Mouse (Mus musculus) hindbrain, embryonic 16.5 days (tissue): ENCODE data around the gene Ehd1. TPM values are rescaled to one million over a fixed set of nuclear protein-coding genes. Genes with fewer than 3 reads are reported as not detected.

Experiments
- ATAC-seq: fragments of 200-750 bp; cut with Nextera tagmentation; 2 replicates; pipeline ENCODE4 v1.8.0; 2017; ENCODE audit warnings: moderate TSS enrichment, moderate library complexity
- H3K27ac ChIP-seq: fragments of 300-500 bp; sonication (generic); 2 replicates; pipeline ENCODE4 v1.5.1; 2014; ENCODE audit warnings: low read depth, mild to moderate bottlenecking, control low read depth, low read length, moderate library complexity
- H3K27me3 ChIP-seq: fragments of 300-500 bp; sonication (generic); replicated peaks from 2 replicates; pipeline ENCODE4 v1.6.1; 2014; ENCODE audit warnings: low read length; ENCODE audit not compliant: control insufficient read depth, insufficient read depth
- H3K36me3 ChIP-seq: fragments of 300-500 bp; sonication (generic); 2 replicates; pipeline ENCODE4 v1.6.1; 2014; ENCODE audit warnings: mild to moderate bottlenecking, low read length, moderate library complexity, mixed read lengths; ENCODE audit not compliant: control insufficient read depth, insufficient read depth
- H3K4me1 ChIP-seq: fragments of 300-500 bp; sonication (generic); 2 replicates; pipeline ENCODE4 v1.6.1; 2014; ENCODE audit warnings: low read depth, low read length; ENCODE audit not compliant: control insufficient read depth, insufficient read depth
- H3K4me2 ChIP-seq: fragments of 300-500 bp; sonication (generic); 2 replicates; pipeline ENCODE4 v1.6.1; 2014; ENCODE audit warnings: mild to moderate bottlenecking, low read length, control low read depth, moderate library complexity
- H3K4me3 ChIP-seq: fragments of 300-500 bp; sonication (generic); 2 replicates; pipeline ENCODE4 v1.5.1; 2014; ENCODE audit warnings: mild to moderate bottlenecking, low read length, control low read depth, moderate library complexity
- H3K9ac ChIP-seq: fragments of 300-500 bp; sonication (generic); 2 replicates; pipeline ENCODE4 v1.6.1; 2014; ENCODE audit warnings: low read depth, mild to moderate bottlenecking, control low read depth, low read length, moderate library complexity
- H3K9me3 ChIP-seq: fragments of 300-500 bp; sonication (generic); 2 replicates; pipeline ENCODE4 v1.6.1; 2014; ENCODE audit warnings: mild to moderate bottlenecking, low read length, moderate library complexity; ENCODE audit not compliant: control insufficient read depth
- WGBS: fragments of 180-500 bp; shearing (Covaris S2); extraction: QIAGEN DNeasy Blood & Tissue Kit; methylation state at CpG from one replicate; pipeline ENCODE4 v1.1.7; 2014; 5-methylcytosine and 5-hydroxymethylcytosine counted together
- polyA plus RNA-seq: library from polyadenylated mRNA; unstranded; fragments of >200 nt; fragmentation: Nextera tagmentation; extraction: Ambion mirVana; gene quantifications from 2 replicates; pipeline ENCODE4 v1.2.1, GENCODE M21; 2015

Ehd1 gene
- polyA plus RNA-seq, 1 experiment from 2014 or later = 105 TPM

DNA sequence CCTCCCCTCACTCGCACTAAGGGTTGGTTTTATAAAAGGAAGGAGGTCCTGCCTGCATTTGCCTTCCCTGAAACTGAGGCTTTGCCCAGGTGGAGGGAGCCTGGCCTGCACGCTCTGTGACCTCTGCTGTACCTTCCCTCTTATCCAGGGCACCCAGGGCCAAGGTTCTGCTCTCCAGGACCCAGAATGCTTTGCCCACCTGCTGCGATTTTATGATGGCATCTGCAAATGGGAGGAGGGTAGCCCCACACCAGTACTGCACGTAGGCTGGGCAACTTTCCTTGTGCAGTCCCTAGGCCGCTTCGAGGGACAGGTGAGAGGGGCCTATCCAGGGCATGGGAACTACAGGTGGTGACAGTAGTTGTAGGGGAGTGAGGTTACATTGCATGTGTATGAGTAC lies 62.7 kb downstream of the Ehd1 start:
- no peaks in the 10 kb centered on the region for H3K27me3 ChIP-seq
- no peak for ATAC-seq
- no peak overlapping the region for H3K4me3 ChIP-seq
- H3K9me3 ChIP-seq = no peaks in the 10 kb centered on the region
- no peak overlapping the region for H3K4me2 ChIP-seq
- WGBS = 96% methylated on average over 6 of the region's 6 CpGs
- H3K27ac ChIP-seq = no peak overlapping the region
- peaks cover 45% of the 10 kb centered on the region for H3K36me3 ChIP-seq
- no peak overlapping the region for H3K9ac ChIP-seq
- H3K4me1 ChIP-seq = peaks cover 33% of the 10 kb centered on the region

DNA sequence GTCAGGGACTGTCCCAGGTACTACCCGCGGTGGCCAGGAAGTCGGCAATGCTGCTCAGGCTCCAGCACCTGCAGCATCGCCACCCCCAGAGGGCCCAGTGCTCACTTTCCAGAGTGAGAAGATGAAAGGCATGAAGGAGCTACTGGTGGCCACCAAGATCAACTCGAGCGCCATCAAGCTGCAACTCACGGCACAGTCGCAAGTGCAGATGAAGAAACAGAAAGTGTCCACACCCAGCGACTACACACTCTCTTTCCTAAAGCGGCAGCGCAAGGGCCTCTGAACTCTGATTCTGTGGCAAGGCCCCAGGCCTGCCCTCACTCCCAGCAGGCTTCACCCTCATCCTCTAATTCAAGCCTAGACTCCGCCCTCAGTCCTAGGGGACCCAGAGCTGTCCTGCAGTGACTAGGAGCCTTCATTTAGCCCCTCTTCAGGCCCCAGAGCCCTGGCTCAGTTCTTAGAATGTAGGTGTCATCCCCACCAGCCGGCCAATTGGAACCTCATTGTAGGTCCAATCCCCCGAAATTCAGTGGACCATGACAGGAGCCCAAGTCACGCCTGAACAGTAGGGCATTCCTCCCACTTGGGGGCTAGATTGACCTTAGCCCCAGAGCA lies 63.5 kb downstream of the Ehd1 start:
- Histone ChIP-seq H3K27ac (peak overlapping the region; percentile 20; the same call in 1 of the 2 replicates), H3K4me2 (no peak overlapping the region; the same call in 1 of the 2 replicates), H3K4me3 (0 out of 2 replicates have a peak overlapping the region, but pooled peaks have one; percentile 63), H3K4me1 (peaks cover 29% of the 10 kb centered on the region), H3K27me3 (no peaks in the 10 kb centered on the region), H3K9ac (no peak overlapping the region), H3K36me3 (peaks cover 48% of the 10 kb centered on the region), H3K9me3 (no peaks in the 10 kb centered on the region)
- 76% methylated on average over 14 of the region's 15 CpGs for WGBS
- ATAC-seq = no peak

DNA sequence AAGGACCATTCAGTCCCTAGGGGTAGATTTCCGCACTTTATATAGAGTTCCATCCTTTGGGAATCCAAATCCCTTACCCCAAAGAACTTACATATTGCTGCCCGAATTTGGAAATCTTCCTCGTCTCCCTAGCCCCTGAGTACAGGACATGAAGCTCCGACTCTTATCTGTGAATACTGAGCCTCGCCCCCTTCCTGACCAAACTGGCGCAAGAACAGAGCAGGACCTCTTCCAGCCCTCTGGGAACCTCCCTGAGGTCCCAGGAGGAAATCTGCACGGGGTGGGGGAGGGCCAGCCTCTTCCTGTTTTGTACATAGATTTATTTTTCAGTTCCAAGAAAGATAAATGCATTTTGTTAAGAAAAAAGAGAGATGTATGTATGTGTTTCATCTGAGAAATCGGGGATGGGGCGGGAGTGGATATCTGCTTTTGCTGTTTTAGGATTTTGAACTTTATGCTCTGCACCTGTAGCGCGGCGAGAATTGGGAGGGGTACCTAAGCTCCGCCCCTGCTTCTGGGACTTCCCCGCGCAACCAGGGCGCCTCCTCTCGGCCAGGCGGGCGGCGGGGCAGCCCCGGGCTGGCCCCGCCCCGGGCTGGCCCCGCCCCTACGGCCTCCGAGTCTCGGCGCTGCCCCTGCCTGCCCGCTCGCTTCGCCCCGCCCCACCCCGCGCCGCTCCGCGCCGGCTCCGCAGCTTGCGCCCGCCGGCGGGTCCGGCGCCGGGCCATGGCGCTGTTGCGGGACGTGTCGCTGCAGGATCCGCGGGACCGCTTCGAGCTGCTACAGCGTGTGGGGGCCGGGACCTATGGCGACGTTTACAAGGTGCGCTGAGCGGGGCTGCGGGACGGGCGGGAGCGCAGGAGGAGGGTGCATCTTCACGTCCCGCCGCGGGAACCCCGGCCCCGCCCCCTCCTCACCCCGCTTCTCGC lies 64.3 kb downstream of the Ehd1 start, which contains the start of gene Map4k2:
Gene Map4k2, plus strand, starts transcription at position 612 of the 929 bp plus-strand sequence.
- H3K4me1 ChIP-seq = peaks cover 29% of the 10 kb centered on the region
- H3K27me3 ChIP-seq = no peaks in the 10 kb centered on the region
- peak within 1 kb of the TSS; percentile 78 for H3K9ac ChIP-seq
- 11% methylated on average over 46 of the region's 72 CpGs for WGBS
- H3K4me2 ChIP-seq = peak within 1 kb of the TSS; percentile 78
- H3K4me3 ChIP-seq = peak within 1 kb of the TSS; percentile 63
- ATAC-seq = peak; percentile 63
- peaks cover 56% of the 10 kb centered on the region for H3K36me3 ChIP-seq
- peak within 1 kb of the TSS; percentile 52; the same call in 1 of the 2 replicates for H3K27ac ChIP-seq
- H3K9me3 ChIP-seq = no peaks in the 10 kb centered on the region

DNA sequence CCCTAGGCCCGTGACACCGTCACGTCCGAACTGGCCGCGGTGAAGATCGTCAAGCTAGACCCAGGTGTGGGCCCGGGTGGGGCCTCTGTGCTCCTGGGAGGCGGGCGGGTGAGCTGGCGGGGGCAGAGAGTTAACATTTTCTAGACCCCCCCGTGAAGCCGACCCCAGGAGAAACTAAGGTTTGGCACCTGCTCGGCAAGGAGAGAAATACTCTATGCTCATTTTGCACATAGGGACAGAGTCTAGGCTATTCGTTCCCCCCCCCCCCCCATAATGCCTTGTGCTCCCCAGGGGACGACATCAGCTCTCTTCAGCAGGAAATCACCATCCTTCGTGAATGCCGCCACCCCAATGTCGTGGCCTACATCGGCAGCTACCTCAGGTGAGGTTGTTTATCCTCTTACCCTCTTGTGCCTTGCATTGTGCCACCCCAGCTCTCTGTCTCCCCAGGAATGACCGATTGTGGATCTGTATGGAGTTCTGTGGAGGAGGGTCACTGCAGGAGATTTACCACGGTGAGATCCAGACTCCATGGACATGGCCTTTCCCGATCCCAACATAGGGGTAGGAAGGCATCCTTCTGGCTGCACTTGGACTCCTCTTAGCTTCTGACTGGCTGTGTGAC lies 65.0 kb downstream of the Ehd1 start:
- Histone ChIP-seq H3K9me3 (no peaks in the 10 kb centered on the region), H3K36me3 (peaks cover 63% of the 10 kb centered on the region), H3K4me1 (peaks cover 22% of the 10 kb centered on the region), H3K27me3 (no peaks in the 10 kb centered on the region), H3K9ac (peak overlapping the region; percentile 78), H3K27ac (peak overlapping the region; percentile 52; the same call in 1 of the 2 replicates), H3K4me2 (peak overlapping the region; percentile 78), H3K4me3 (peak overlapping the region; percentile 63)
- no peak for ATAC-seq
- 18% methylated on average over 16 of the region's 23 CpGs for WGBS

DNA sequence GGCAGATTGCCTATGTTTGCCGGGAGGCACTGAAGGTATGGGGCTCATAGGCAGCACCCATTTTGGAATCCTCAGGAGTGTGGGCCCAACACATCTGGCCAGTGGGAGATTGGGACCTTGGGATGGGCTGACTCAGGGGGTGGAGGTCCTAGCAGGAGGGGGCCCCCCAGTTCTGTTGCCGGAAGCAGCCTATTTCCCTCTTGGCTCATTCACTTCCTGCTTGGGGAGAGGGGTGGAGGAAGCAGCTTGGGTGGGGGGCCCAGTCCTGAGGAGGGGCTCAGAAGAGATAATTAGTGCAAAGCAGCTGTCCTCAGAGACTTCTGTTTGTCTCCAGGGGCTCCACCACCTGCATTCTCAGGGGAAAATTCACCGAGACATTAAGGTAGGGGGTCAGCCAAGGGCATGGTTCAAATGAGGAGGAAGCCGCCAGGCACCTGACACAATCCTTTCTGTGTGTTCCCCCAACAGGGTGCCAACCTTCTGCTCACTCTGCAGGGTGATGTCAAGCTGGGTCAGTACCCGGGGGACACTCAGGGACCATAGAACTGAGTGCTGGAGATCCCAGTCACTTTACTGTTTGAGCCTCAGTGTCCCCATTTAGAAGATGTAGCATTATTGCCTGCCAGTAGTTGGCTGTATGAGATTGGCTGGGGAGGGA lies 65.9 kb downstream of the Ehd1 start:
- Histone ChIP-seq H3K9ac (no peak overlapping the region), H3K9me3 (no peaks in the 10 kb centered on the region), H3K27ac (no peak overlapping the region), H3K4me1 (peaks cover 13% of the 10 kb centered on the region), H3K36me3 (peaks cover 66% of the 10 kb centered on the region), H3K4me2 (peak overlapping the region; percentile 78; the same call in 1 of the 2 replicates), H3K4me3 (peak overlapping the region; percentile 63; the same call in 1 of the 2 replicates), H3K27me3 (no peaks in the 10 kb centered on the region)
- 79% methylated on average over 5 of the region's 5 CpGs for WGBS
- no peak for ATAC-seq

DNA sequence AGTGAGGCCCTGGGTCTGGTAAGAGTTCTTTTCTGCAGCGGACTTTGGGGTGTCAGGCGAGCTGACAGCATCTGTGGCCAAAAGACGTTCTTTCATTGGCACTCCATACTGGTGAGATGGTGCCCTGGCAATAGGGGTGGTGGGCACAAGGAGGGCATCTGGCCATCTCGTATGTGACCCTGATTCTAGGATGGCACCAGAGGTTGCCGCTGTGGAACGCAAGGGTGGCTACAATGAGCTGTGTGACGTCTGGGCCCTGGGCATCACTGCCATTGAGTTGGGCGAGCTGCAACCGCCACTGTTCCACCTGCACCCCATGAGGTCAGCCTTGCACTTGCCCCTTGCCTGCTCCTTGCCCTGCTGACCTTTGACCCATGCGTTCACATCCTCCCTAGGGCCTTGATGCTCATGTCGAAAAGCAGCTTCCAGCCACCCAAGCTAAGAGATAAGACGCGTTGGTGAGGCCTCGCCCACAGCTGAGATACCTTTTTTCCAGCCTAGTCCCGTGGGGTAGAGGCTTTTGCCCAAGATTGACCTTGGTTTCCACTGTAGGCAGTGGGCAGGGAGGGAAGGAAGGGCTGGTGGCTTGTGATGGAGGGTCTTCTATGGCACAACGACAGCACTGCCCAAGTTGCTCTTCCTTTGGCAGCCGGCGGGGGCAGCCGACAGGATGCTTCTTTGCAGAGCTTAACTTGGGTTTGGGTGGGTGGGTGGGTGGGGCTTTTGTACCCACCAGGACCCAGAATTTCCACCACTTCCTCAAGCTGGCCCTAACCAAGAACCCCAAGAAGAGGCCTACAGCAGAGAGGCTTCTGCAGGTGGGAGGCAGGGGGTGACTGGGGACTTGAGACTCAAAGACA lies 66.8 kb downstream of the Ehd1 start:
- Histone ChIP-seq H3K4me2 (no peak overlapping the region), H3K27me3 (no peaks in the 10 kb centered on the region), H3K9me3 (no peaks in the 10 kb centered on the region), H3K27ac (no peak overlapping the region), H3K4me1 (peaks cover 12% of the 10 kb centered on the region), H3K36me3 (peaks cover 61% of the 10 kb centered on the region), H3K4me3 (no peak overlapping the region), H3K9ac (no peak overlapping the region)
- 91% methylated on average over 19 of the region's 19 CpGs for whole genome bisulfite sequencing
- no peak for ATAC-seq

DNA sequence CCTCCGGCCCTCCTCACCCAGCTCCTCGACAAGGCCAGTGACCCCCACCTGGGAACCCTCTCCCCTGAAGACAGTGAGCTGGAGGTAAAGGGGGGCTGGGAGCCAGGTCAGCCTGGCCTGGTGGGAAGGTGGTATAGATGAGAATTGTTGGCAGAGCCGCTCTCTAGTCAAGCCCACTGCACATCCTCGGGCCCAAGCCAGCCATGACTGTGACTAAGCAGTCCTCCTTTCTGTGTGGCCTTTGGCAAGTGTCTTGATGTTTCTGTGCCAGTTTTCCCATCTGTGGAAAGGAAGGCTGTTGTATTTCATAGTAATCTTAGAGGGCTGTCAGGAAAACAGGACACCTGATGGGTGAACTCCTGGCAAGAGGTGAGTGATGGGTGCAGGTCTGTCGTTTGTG lies 67.5 kb downstream of the Ehd1 start:
- Histone ChIP-seq H3K36me3 (peaks cover 54% of the 10 kb centered on the region), H3K4me1 (peaks cover 12% of the 10 kb centered on the region), H3K27ac (no peak overlapping the region), H3K9me3 (no peaks in the 10 kb centered on the region), H3K4me2 (no peak overlapping the region), H3K27me3 (no peaks in the 10 kb centered on the region), H3K9ac (no peak overlapping the region), H3K4me3 (no peak overlapping the region)
- no peak for ATAC-seq
- 82% methylated on average over 5 of the region's 5 CpGs for WGBS

DNA sequence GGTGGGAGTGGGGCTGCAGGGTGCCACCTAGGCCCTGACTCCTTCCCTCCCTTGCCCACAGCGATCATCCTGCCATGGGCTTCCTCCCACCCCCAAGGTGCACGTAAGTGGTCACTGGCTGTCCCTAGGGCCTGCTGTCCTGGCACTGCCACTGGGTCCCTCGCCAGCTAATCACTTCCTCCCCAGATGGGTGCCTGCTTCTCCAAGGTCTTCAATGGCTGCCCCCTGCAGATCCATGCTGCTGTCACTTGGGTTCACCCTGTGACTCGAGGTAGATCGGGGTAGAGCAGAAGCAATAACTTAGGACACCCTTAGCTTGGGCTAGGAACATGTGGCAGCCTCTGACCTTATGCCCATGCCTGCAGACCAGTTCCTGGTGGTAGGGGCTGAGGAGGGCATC lies 69.5 kb downstream of the Ehd1 start:
- no peak overlapping the region for H3K4me2 ChIP-seq
- H3K27ac ChIP-seq = no peak overlapping the region
- peaks cover 8% of the 10 kb centered on the region for H3K4me1 ChIP-seq
- no peak overlapping the region for H3K9ac ChIP-seq
- WGBS = 90% methylated on average over 5 of the region's 5 CpGs
- peaks cover 42% of the 10 kb centered on the region for H3K36me3 ChIP-seq
- no peak overlapping the region for H3K4me3 ChIP-seq
- no peaks in the 10 kb centered on the region for H3K27me3 ChIP-seq
- no peaks in the 10 kb centered on the region for H3K9me3 ChIP-seq
- no peak for ATAC-seq
